Mouse (Mus musculus): ENCODE results near the gene Pbld2.

Pbld2 gene

DNA sequence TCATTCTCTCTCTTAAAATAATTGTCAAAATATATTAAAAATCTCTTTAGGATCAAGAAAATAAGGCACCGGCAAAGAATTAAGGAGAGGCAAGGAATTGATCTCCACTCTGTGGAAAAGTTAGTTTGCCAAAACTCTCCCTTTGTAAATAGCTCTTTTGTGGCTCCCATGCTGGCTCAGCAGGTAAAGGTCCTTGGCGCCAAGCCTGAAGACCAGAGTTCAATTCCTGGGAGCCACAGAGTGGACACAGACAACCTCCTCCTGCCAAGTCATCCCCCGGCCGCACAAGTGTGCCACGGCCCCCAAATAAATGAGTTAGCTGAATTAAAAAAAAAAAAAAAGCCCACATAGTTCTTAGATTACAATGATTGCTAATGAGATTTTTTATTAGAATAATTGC is 38.6 kb downstream of the Pbld2 start:
- no peak for DNase-seq (ENCODE audit: low read depth, low spot score)

DNA sequence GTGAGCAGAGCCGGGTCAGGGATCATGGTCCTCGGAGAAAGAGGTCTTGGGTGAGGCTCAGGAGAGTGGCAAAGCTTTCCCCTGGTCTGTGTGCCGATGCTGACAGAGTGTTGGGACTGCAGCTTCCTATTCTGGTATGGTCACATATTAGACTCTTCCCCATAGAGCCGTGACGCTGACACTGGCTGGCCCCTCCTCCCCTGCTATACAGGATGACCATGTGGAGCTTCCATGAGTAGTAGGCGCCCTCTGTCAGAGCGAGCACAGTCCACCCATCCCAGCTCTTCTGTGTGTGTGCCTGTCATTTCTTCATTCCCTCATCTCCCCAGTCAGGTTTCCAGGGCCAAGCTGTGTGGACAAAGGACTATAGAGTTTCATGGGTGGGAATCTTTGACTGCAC is 39.2 kb downstream of the Pbld2 start:
- DNase-seq (ENCODE audit: low read depth, low spot score): no peak

DNA sequence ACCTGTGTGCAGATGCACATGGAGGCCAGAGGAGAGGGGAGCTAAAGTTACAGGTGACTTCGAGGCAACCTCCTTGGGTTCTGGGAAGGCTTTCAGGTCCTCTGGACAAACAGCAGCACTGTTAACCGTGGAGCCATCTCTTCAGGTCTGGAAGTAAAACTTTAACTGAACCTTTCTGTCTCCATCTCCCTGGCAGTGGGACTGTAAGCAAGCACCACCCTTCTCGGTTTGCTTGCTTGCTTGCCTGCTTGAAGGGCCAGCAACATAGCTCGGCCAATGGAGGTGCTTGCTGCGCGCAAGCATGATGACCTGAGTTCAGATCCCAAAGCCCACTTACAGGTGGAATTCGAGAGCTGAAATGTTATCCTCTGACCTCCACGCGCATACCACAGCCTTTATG is 40.4 kb downstream of the Pbld2 start:
- DNase-seq (ENCODE audit: low read depth, low spot score): no peak

DNA sequence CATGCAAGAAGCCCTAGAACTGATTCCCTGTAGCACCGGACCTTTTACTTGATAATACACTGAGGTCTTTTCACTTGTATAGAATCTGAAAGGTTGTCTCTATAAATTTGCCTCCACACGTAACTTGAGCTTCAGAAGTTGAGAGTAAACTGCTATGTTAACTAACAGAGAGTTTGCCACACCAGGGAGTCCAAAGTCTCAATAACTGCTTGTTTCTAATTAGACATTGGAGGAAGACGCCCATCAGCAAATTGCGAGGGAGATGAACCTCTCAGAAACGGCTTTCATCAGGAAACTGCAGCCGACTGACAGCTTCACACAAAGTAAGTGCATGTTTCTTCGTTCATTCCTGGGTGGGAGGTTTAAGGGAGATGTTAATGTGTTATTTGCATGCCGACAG is 41.4 kb downstream of the Pbld2 start:
- DNase-seq (ENCODE audit: low read depth, low spot score): no peak

GRCm38 (mm10) chr10:63065988-63066387 is 41.9 kb downstream of the Pbld2 start:
- no peak for DNase-seq (ENCODE audit: low read depth, low spot score)

DNA sequence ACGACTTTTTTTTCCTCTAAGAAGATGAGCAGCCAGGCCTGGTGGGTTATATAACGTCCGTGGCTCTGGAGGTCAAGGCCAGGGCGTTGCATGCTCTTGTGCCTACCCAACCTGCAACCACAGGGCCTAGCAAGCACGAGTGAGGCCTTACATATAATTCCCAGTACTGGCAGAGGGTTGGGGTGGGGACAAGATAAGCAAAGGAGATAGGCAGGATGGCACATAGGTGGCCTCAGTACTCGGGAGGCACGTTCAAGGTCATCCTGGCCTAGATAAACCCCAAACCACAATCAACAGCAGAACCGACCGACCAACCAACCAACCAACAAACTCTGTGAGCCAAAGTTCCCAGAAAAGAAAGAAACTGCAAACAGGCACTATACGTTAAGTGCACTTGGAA is 62.2 kb downstream of the Pbld2 start:
- no peak for DNase-seq (ENCODE audit: low read depth, low spot score)

- no peak for DNase-seq (ENCODE audit: low read depth, low spot score)
Measured at GRCm38 (mm10) chr10:63089103-63089757, 65.1 kb downstream of the Pbld2 start.

GRCm38 (mm10) chr10:63089758-63090571 is 65.8 kb downstream of the Pbld2 start:
- DNase-seq (ENCODE audit: low read depth, low spot score): no peak

DNA sequence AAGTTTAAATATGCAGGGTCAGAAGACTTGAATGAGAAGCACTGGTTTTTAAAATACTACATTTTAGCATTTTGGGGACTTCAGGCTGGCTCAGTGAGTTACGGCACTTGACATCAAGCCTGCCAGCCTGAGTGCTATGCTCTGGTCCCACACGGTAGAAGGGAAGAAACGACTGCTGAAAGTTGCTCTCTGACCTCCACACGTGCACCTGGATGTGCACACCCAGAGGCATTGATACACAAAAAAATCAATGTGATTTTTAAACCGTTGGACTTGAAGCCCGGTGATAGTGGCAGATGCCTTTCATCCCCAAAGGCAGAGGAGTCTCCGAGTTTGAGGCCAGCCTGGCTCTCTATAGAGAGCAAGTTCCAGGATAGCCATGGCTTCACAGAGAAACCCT is 67.8 kb downstream of the Pbld2 start:
- no peak for DNase-seq (ENCODE audit: low read depth, low spot score)

- DNase-seq (ENCODE audit: low read depth, low spot score): no peak
Measured at GRCm38 (mm10) chr10:63092616-63093550, 68.8 kb downstream of the Pbld2 start.

DNA sequence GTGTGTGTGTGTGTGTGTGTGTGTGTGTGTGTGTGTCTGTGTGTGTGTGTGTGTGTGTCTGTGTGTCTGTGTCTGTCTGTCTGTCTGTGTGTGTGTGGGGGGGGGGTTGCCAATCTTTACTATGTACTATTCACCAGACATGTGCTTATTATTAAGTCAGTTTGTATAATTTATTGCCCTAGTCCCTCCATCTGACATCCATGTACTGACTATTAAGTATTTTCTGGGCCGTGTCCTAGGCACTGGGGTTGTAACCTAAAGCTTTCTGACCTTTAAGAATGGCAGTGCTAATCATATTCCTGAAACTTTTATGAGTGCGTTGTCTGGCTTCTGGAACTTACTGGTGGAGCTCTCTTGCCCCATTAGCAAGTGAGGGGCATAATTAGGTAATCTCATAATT is 72.6 kb downstream of the Pbld2 start:
- no peak for DNase-seq (ENCODE audit: low read depth, low spot score)

- no peak for DNase-seq (ENCODE audit: low read depth, low spot score)
Measured at GRCm38 (mm10) chr10:63098191-63098590, 74.1 kb downstream of the Pbld2 start.

DNA sequence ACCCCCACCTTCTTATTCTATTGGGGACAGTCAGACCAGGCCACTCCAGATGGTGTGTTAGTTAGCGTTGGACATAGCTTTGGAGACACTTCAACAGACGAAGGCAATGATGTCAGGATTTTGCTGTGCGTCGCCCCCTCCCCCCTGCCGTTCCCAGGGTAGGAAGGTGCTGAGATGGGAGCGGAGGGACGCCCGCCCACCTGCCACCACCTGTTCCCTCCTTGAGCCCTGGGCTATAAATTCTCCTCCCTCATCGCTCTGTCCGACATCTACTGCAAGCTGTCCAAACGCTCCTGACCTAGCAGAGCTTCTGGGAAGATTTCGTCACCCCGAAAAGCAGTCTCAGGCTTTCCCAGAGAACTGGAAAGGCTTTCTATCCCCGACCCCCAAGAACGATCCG is 75.4 kb downstream of the Pbld2 start, which contains the start of gene Atoh7:
Gene Atoh7 (plus strand): TSS at position 131 of the 400 bp plus-strand sequence.
- no peak for DNase-seq (ENCODE audit: low read depth, low spot score)

DNA sequence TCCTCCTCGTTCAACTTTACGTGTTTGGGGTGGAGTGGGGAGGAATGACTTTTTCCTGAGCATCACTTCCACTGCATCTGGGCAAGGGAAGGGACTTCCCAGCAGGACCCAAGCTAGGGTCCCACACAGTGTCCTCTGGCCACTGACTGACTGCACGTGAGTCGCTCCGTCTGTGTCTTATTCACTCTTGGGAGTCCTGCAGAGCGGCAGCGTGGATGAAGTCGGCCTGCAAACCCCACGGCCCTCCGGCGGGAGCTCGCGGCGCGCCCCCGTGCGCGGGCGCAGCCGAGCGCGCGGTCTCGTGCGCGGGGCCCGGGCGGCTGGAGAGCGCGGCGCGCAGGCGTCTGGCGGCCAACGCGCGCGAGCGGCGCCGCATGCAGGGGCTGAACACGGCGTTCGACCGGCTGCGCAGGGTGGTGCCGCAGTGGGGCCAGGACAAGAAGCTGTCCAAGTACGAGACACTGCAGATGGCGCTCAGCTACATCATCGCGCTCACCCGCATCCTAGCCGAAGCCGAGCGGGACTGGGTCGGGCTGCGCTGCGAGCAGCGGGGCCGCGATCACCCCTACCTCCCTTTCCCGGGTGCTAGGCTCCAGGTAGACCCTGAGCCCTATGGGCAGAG is 75.9 kb downstream of the Pbld2 start:
- peak; percentile 45 for DNase-seq (ENCODE audit: low read depth, low spot score)

GRCm38 (mm10) chr10:63100657-63101056 is 76.5 kb downstream of the Pbld2 start:
- no peak for DNase-seq (ENCODE audit: low read depth, low spot score)
